Mouse (Mus musculus): ENCODE measurements around the gene Ppp3ca. TPM values are rescaled to one million over a fixed set of nuclear protein-coding genes. Genes with fewer than 3 reads are reported as not detected.

Gene Ppp3ca
- polyA plus RNA-seq, 1 experiment from 2014 or later: 64.6 TPM

- Histone ChIP-seq H3K4me1 (no peaks in the 10 kb centered on the region), H3K9ac (no peak overlapping the region), H3K4me3 (no peak overlapping the region), H3K4me2 (no peak overlapping the region), H3K27me3 (no peaks in the 10 kb centered on the region), H3K36me3 (0 out of 2 replicates have a peak, but pooled peaks cover 9% of the 10 kb centered on the region), H3K9me3 (no peaks in the 10 kb centered on the region), H3K27ac (no peak overlapping the region)
- WGBS: 44% methylated on average over 3 of the region's 3 CpGs
- no peak for ATAC-seq (ENCODE audit: borderline replicate concordance, extremely low read depth, low FRiP score, low TSS enrichment)
These were observed 239.6 kb downstream of the Ppp3ca start for GRCm38 (mm10) chr3:136909534-136909933.

- no peak overlapping the region for H3K4me2 ChIP-seq
- 0 out of 2 replicates have a peak, but pooled peaks cover 9% of the 10 kb centered on the region for H3K36me3 ChIP-seq
- H3K9me3 ChIP-seq: no peaks in the 10 kb centered on the region
- no peak for ATAC-seq (ENCODE audit: borderline replicate concordance, extremely low read depth, low FRiP score, low TSS enrichment)
- no peak overlapping the region for H3K4me3 ChIP-seq
- H3K4me1 ChIP-seq: no peaks in the 10 kb centered on the region
- no peak overlapping the region for H3K9ac ChIP-seq
- H3K27me3 ChIP-seq: no peaks in the 10 kb centered on the region
- WGBS: 78% methylated on average over 8 of the region's 8 CpGs
- H3K27ac ChIP-seq: no peak overlapping the region
These were observed 241.4 kb downstream of the Ppp3ca start for GRCm38 (mm10) chr3:136911276-136911675.

GRCm38 (mm10) chr3:136917080-136917479 is 247.2 kb downstream of the Ppp3ca start:
- no peaks in the 10 kb centered on the region for H3K4me1 ChIP-seq
- H3K4me3 ChIP-seq: no peak overlapping the region
- no peak for ATAC-seq (ENCODE audit: borderline replicate concordance, extremely low read depth, low FRiP score, low TSS enrichment)
- H3K4me2 ChIP-seq: no peak overlapping the region
- 83% methylated on average over 7 of the region's 7 CpGs for WGBS
- H3K27me3 ChIP-seq: no peaks in the 10 kb centered on the region
- no peak overlapping the region for H3K9ac ChIP-seq
- H3K9me3 ChIP-seq: no peaks in the 10 kb centered on the region
- H3K36me3 ChIP-seq: peaks cover 5% of the 10 kb centered on the region; the same call in 1 of the 2 replicates
- no peak overlapping the region for H3K27ac ChIP-seq

GRCm38 (mm10) chr3:136933071-136933470 is 263.1 kb downstream of the Ppp3ca start:
- Histone ChIP-seq H3K4me2 (no peak overlapping the region), H3K27me3 (no peaks in the 10 kb centered on the region), H3K4me1 (no peaks in the 10 kb centered on the region), H3K27ac (no peak overlapping the region), H3K9ac (no peak overlapping the region), H3K36me3 (peaks cover 7% of the 10 kb centered on the region; the same call in 1 of the 2 replicates), H3K4me3 (no peak overlapping the region), H3K9me3 (no peaks in the 10 kb centered on the region)
- no peak for ATAC-seq (ENCODE audit: borderline replicate concordance, extremely low read depth, low FRiP score, low TSS enrichment)

GRCm38 (mm10) chr3:136940733-136941601 is 271.0 kb downstream of the Ppp3ca start:
- H3K9me3 ChIP-seq: no peaks in the 10 kb centered on the region
- no peak for ATAC-seq (ENCODE audit: borderline replicate concordance, extremely low read depth, low FRiP score, low TSS enrichment)
- no peaks in the 10 kb centered on the region for H3K27me3 ChIP-seq
- no peak overlapping the region for H3K4me2 ChIP-seq
- H3K36me3 ChIP-seq: no peaks in the 10 kb centered on the region
- no peak overlapping the region for H3K9ac ChIP-seq
- no peak overlapping the region for H3K27ac ChIP-seq
- H3K4me3 ChIP-seq: no peak overlapping the region
- H3K4me1 ChIP-seq: peaks cover 3% of the 10 kb centered on the region; the same call in 1 of the 2 replicates
- 54% methylated on average over 7 of the region's 7 CpGs for WGBS

- no peaks in the 10 kb centered on the region for H3K27me3 ChIP-seq
- H3K9me3 ChIP-seq: no peaks in the 10 kb centered on the region
- ATAC-seq (ENCODE audit: borderline replicate concordance, extremely low read depth, low FRiP score, low TSS enrichment): no peak
- H3K4me3 ChIP-seq: no peak overlapping the region
- H3K4me2 ChIP-seq: no peak overlapping the region
- no peak overlapping the region for H3K9ac ChIP-seq
- peaks cover 3% of the 10 kb centered on the region; the same call in 1 of the 2 replicates for H3K4me1 ChIP-seq
- WGBS: 87% methylated on average over 3 of the region's 3 CpGs
- no peaks in the 10 kb centered on the region for H3K36me3 ChIP-seq
- H3K27ac ChIP-seq: no peak overlapping the region
These were observed 271.6 kb downstream of the Ppp3ca start for GRCm38 (mm10) chr3:136941602-136941926.

GRCm38 (mm10) chr3:136945550-136945949 is 275.6 kb downstream of the Ppp3ca start:
- Histone ChIP-seq H3K27me3 (no peaks in the 10 kb centered on the region), H3K9ac (no peak overlapping the region), H3K4me3 (no peak overlapping the region), H3K9me3 (no peaks in the 10 kb centered on the region), H3K4me1 (peaks cover 3% of the 10 kb centered on the region; the same call in 1 of the 2 replicates), H3K36me3 (no peaks in the 10 kb centered on the region), H3K27ac (no peak overlapping the region), H3K4me2 (no peak overlapping the region)
- ATAC-seq (ENCODE audit: borderline replicate concordance, extremely low read depth, low FRiP score, low TSS enrichment): peak; percentile 89
- WGBS: 49% methylated on average over 4 of the region's 4 CpGs

GRCm38 (mm10) chr3:136946662-136947061 is 276.7 kb downstream of the Ppp3ca start:
- H3K4me2 ChIP-seq: no peak overlapping the region
- no peak overlapping the region for H3K9ac ChIP-seq
- no peaks in the 10 kb centered on the region for H3K27me3 ChIP-seq
- no peaks in the 10 kb centered on the region for H3K9me3 ChIP-seq
- no peak overlapping the region for H3K27ac ChIP-seq
- ATAC-seq (ENCODE audit: borderline replicate concordance, extremely low read depth, low FRiP score, low TSS enrichment): no peak
- peaks cover 3% of the 10 kb centered on the region; the same call in 1 of the 2 replicates for H3K4me1 ChIP-seq
- no peaks in the 10 kb centered on the region for H3K36me3 ChIP-seq
- 86% methylated on average over 2 of the region's 2 CpGs for WGBS
- no peak overlapping the region for H3K4me3 ChIP-seq

GRCm38 (mm10) chr3:136948142-136948541 is 278.2 kb downstream of the Ppp3ca start:
- Histone ChIP-seq H3K9me3 (no peaks in the 10 kb centered on the region), H3K9ac (no peak overlapping the region), H3K36me3 (no peaks in the 10 kb centered on the region), H3K4me1 (peaks cover 3% of the 10 kb centered on the region; the same call in 1 of the 2 replicates), H3K27me3 (no peaks in the 10 kb centered on the region), H3K4me2 (no peak overlapping the region), H3K27ac (no peak overlapping the region), H3K4me3 (no peak overlapping the region)
- 85% methylated on average over 4 of the region's 4 CpGs for WGBS
- no peak for ATAC-seq (ENCODE audit: borderline replicate concordance, extremely low read depth, low FRiP score, low TSS enrichment)

GRCm38 (mm10) chr3:136951792-136952191 is 281.9 kb downstream of the Ppp3ca start:
- no peak for ATAC-seq (ENCODE audit: borderline replicate concordance, extremely low read depth, low FRiP score, low TSS enrichment)
- Histone ChIP-seq H3K27ac (no peak overlapping the region), H3K4me3 (no peak overlapping the region), H3K4me1 (no peaks in the 10 kb centered on the region), H3K9ac (no peak overlapping the region), H3K4me2 (no peak overlapping the region), H3K27me3 (no peaks in the 10 kb centered on the region), H3K36me3 (no peaks in the 10 kb centered on the region), H3K9me3 (no peaks in the 10 kb centered on the region)
- WGBS: 81% methylated on average over 1 of the region's 1 CpGs

GRCm38 (mm10) chr3:136952822-136953221 is 282.9 kb downstream of the Ppp3ca start:
- Histone ChIP-seq H3K9me3 (no peaks in the 10 kb centered on the region), H3K27me3 (no peaks in the 10 kb centered on the region), H3K9ac (no peak overlapping the region), H3K4me2 (no peak overlapping the region), H3K4me3 (no peak overlapping the region), H3K27ac (no peak overlapping the region), H3K36me3 (no peaks in the 10 kb centered on the region), H3K4me1 (no peaks in the 10 kb centered on the region)
- WGBS: 74% methylated on average over 1 of the region's 1 CpGs
- no peak for ATAC-seq (ENCODE audit: borderline replicate concordance, extremely low read depth, low FRiP score, low TSS enrichment)

GRCm38 (mm10) chr3:136955043-136955442 is 285.1 kb downstream of the Ppp3ca start:
- ATAC-seq (ENCODE audit: borderline replicate concordance, extremely low read depth, low FRiP score, low TSS enrichment): no peak
- no peak overlapping the region for H3K9ac ChIP-seq
- H3K4me2 ChIP-seq: no peak overlapping the region
- WGBS: 80% methylated on average over 2 of the region's 2 CpGs
- no peaks in the 10 kb centered on the region for H3K9me3 ChIP-seq
- no peaks in the 10 kb centered on the region for H3K4me1 ChIP-seq
- H3K4me3 ChIP-seq: no peak overlapping the region
- H3K27ac ChIP-seq: no peak overlapping the region
- H3K27me3 ChIP-seq: no peaks in the 10 kb centered on the region
- no peaks in the 10 kb centered on the region for H3K36me3 ChIP-seq
